Mouse (Mus musculus): Measurements from ENCODE around the gene Map3k5.

DNA sequence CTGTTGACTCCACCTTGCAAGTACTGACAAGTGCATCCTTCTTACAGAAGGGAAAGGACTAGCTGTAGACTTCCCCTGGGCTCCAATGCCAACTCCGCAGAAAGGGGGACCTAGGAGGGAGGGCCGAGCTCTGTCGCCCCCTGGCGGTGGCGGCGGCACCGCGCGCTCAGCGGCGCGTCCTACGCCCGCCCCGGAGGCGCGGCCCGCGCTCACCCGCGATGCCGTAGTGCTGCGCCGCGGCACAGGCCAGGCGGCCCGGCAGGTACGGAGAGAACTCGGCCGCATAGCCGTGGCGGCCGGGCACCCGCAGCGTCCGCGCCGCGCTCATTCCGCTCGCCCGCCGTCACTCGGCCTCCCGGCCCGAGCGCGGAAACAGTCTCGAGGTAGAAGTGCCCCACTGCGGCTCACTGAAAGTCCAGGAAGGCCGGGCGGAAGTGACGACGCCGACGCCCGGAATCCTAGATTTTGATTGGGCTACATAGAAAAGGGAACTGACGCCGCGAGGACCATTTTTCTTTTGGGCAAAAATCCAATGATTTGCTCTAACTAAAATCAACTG, 26.9 kb upstream of the Map3k5 start, which contains the start of gene Pex7:
- TF ChIP-seq CTCF (conservative IDR thresholded peaks at IDR 0.05; ENCODE audit: insufficient read depth, insufficient read length, low read depth, low read length), result peak; percentile 85
- peak; percentile 5 for TF ChIP-seq POLR2A (IDR thresholded peaks at IDR 0.05; ENCODE audit: low read depth, low read length)
